Mouse (Mus musculus) heart, postnatal 0 days (tissue): Measurements from ENCODE around the gene Olfr532.

Source experiments
- CTCF ChIP-seq: IDR thresholded peaks from 2 replicates; pipeline ENCODE4 v1.5.1; 2016; ENCODE audit warnings: antibody characterized with exemption, control low read depth, low read depth
- EP300 ChIP-seq: IDR thresholded peaks from 2 replicates; pipeline ENCODE4 v1.6.1; 2016; ENCODE audit warnings: antibody characterized with exemption, low read depth

DNA sequence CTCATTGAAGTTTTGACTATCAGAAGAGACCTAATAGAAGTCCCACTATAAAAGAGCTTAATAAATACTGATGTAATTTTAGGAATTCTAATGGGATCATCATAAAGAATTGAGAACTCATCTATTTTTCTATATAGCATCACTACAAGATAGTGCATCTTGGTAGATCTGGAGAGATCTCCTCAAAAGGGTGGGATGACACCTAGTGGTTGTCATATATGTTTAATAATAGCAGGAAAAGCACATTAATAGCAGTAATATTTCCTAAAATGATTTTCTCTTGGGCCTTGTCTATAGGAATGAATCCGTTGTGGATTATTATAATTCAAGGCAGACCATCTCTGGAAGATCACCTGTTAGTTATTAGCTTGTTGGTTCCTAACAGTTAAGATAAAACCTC, 21.7 kb upstream of the Olfr532 start:
- TF ChIP-seq CTCF, result no peak
- TF ChIP-seq EP300, result no peak
